Mouse (Mus musculus) thymus, adult 2 months (tissue): ENCODE measurements around the gene Med7.

ENCODE experiments used
- CTCF ChIP-seq: fragments of 200-500 bp; IDR thresholded peaks from 2 replicates; pipeline ENCODE4 v1.5.1; 2012; ENCODE audit warnings: mild to moderate bottlenecking, control low read depth, low read length, moderate library complexity, borderline replicate concordance; ENCODE audit not compliant: control insufficient read depth, poor library complexity, insufficient read depth; ENCODE audit errors: extremely low read depth
- POLR2A ChIP-seq: fragments of 200-500 bp; IDR thresholded peaks from 2 replicates; pipeline ENCODE4 v1.6.1; 2012; ENCODE audit warnings: mild to moderate bottlenecking, low read length, control low read depth, moderate library complexity; ENCODE audit not compliant: control insufficient read depth, poor library complexity, insufficient read depth; ENCODE audit errors: extremely low read depth

- TF ChIP-seq CTCF (no peak), POLR2A (no peak)
These were observed 49.7 kb upstream of the Med7 start for GRCm38 (mm10) chr11:46387061-46387460.
